Mouse (Mus musculus): ENCODE results near the gene Pla2g4e. TPM values are rescaled to one million over a fixed set of nuclear protein-coding genes. Genes with fewer than 3 reads are reported as not detected.

Pla2g4e gene
- polyA plus RNA-seq, 1 experiment: 0.03 TPM

DNA sequence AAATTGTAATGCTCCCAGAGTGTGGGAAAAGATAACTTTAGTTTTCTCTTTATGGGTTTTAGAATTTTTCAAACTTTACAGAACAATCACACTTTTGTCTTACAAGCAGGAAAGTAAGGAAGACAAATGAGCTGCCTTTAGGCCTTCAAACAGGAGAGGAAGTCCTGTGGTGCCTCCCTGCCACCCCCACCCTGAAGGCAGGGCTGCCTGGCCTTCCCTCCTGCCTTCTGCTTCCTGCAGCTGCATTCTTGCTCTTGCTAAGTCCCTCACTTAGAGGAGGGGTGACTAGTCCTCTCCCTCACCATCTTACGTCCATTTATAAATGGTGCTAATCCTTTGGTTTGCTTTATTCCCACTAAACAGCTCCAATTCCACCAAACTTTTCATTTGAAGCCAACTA, 86.3 kb downstream of the Pla2g4e start:
- no peak overlapping the region for H3K27ac ChIP-seq (ENCODE audit: insufficient read depth, low read depth, low read length)
- no peaks in the 10 kb centered on the region for H3K27me3 ChIP-seq (ENCODE audit: control insufficient read depth, insufficient read depth, low read length)
- no peaks in the 10 kb centered on the region for H3K4me1 ChIP-seq (ENCODE audit: control insufficient read depth, insufficient read depth, insufficient read length, low read length)
- no peak overlapping the region for H3K4me3 ChIP-seq (ENCODE audit: low read depth, low read length)
- H3K36me3 ChIP-seq (ENCODE audit: control insufficient read depth, insufficient read depth, low read length): no peaks in the 10 kb centered on the region
- WGBS: 72% methylated on average over 1 of the region's 1 CpGs
- TF ChIP-seq CTCF (IDR thresholded peaks at IDR 0.05; ENCODE audit: extremely low read depth, insufficient read length, insufficient replicate concordance, low read depth, low read length) (no peak), POLR2A (IDR thresholded peaks at IDR 0.05; ENCODE audit: low read depth, low read length) (no peak)

- no peaks in the 10 kb centered on the region for H3K27me3 ChIP-seq (ENCODE audit: control insufficient read depth, insufficient read depth, low read length)
- H3K36me3 ChIP-seq (ENCODE audit: control insufficient read depth, insufficient read depth, low read length): no peaks in the 10 kb centered on the region
- H3K27ac ChIP-seq (ENCODE audit: insufficient read depth, low read depth, low read length): no peak overlapping the region
- H3K4me3 ChIP-seq (ENCODE audit: low read depth, low read length): no peak overlapping the region
- TF ChIP-seq CTCF (IDR thresholded peaks at IDR 0.05; ENCODE audit: extremely low read depth, insufficient read length, insufficient replicate concordance, low read depth, low read length): peak; percentile 29; the same call in 1 of the 2 replicates
- TF ChIP-seq POLR2A (IDR thresholded peaks at IDR 0.05; ENCODE audit: low read depth, low read length): no peak
- WGBS: 48% methylated on average over 5 of the region's 5 CpGs
- H3K4me1 ChIP-seq (ENCODE audit: control insufficient read depth, insufficient read depth, insufficient read length, low read length): no peaks in the 10 kb centered on the region
These were observed 87.1 kb downstream of the Pla2g4e start for GRCm38 (mm10) chr2:120158016-120158415.

GRCm38 (mm10) chr2:120157606-120158005, 87.5 kb downstream of the Pla2g4e start:
- no peak overlapping the region for H3K4me3 ChIP-seq (ENCODE audit: low read depth, low read length)
- 69% methylated on average over 2 of the region's 2 CpGs for WGBS
- H3K4me1 ChIP-seq (ENCODE audit: control insufficient read depth, insufficient read depth, insufficient read length, low read length): no peaks in the 10 kb centered on the region
- no peak overlapping the region for H3K27ac ChIP-seq (ENCODE audit: insufficient read depth, low read depth, low read length)
- no peak for TF ChIP-seq POLR2A (IDR thresholded peaks at IDR 0.05; ENCODE audit: low read depth, low read length)
- TF ChIP-seq CTCF (IDR thresholded peaks at IDR 0.05; ENCODE audit: extremely low read depth, insufficient read length, insufficient replicate concordance, low read depth, low read length): peak; percentile 21; the same call in 1 of the 2 replicates
- H3K27me3 ChIP-seq (ENCODE audit: control insufficient read depth, insufficient read depth, low read length): no peaks in the 10 kb centered on the region
- H3K36me3 ChIP-seq (ENCODE audit: control insufficient read depth, insufficient read depth, low read length): no peaks in the 10 kb centered on the region

GRCm38 (mm10) chr2:120154361-120154894, 90.7 kb downstream of the Pla2g4e start, which contains the start of gene Ehd4:
Ehd4 (minus strand) TSS chr2:120154606.
- Histone ChIP-seq H3K27ac (ENCODE audit: insufficient read depth, low read depth, low read length) (peak within 1 kb of the TSS; percentile 77), H3K27me3 (ENCODE audit: control insufficient read depth, insufficient read depth, low read length) (no peaks in the 10 kb centered on the region), H3K4me1 (ENCODE audit: control insufficient read depth, insufficient read depth, insufficient read length, low read length) (no peaks in the 10 kb centered on the region), H3K4me3 (ENCODE audit: low read depth, low read length) (peak within 1 kb of the TSS; percentile 84), H3K36me3 (ENCODE audit: control insufficient read depth, insufficient read depth, low read length) (no peaks in the 10 kb centered on the region)
- peak; percentile 58 for TF ChIP-seq POLR2A (IDR thresholded peaks at IDR 0.05; ENCODE audit: low read depth, low read length)
- no peak for TF ChIP-seq CTCF (IDR thresholded peaks at IDR 0.05; ENCODE audit: extremely low read depth, insufficient read length, insufficient replicate concordance, low read depth, low read length)
- WGBS: under 1% methylated on average over 53 of the region's 53 CpGs

- Histone ChIP-seq H3K4me3 (ENCODE audit: low read depth, low read length) (peak overlapping the region; percentile 84), H3K27ac (ENCODE audit: insufficient read depth, low read depth, low read length) (peak overlapping the region; percentile 77), H3K36me3 (ENCODE audit: control insufficient read depth, insufficient read depth, low read length) (no peaks in the 10 kb centered on the region), H3K27me3 (ENCODE audit: control insufficient read depth, insufficient read depth, low read length) (no peaks in the 10 kb centered on the region), H3K4me1 (ENCODE audit: control insufficient read depth, insufficient read depth, insufficient read length, low read length) (no peaks in the 10 kb centered on the region)
- under 1% methylated on average over 38 of the region's 38 CpGs for WGBS
- TF ChIP-seq CTCF (IDR thresholded peaks at IDR 0.05; ENCODE audit: extremely low read depth, insufficient read length, insufficient replicate concordance, low read depth, low read length): no peak
- TF ChIP-seq POLR2A (IDR thresholded peaks at IDR 0.05; ENCODE audit: low read depth, low read length): no peak
These were observed 91.4 kb downstream of the Pla2g4e start for GRCm38 (mm10) chr2:120153586-120154360.

GRCm38 (mm10) chr2:120150571-120150970, 94.6 kb downstream of the Pla2g4e start:
- TF ChIP-seq CTCF (IDR thresholded peaks at IDR 0.05; ENCODE audit: extremely low read depth, insufficient read length, insufficient replicate concordance, low read depth, low read length) (no peak), POLR2A (IDR thresholded peaks at IDR 0.05; ENCODE audit: low read depth, low read length) (no peak)
- H3K36me3 ChIP-seq (ENCODE audit: control insufficient read depth, insufficient read depth, low read length): peaks cover 4% of the 10 kb centered on the region; the same call in 1 of the 2 replicates
- no peak overlapping the region for H3K27ac ChIP-seq (ENCODE audit: insufficient read depth, low read depth, low read length)
- no peaks in the 10 kb centered on the region for H3K27me3 ChIP-seq (ENCODE audit: control insufficient read depth, insufficient read depth, low read length)
- WGBS: 71% methylated on average over 3 of the region's 3 CpGs
- H3K4me3 ChIP-seq (ENCODE audit: low read depth, low read length): no peak overlapping the region
- no peaks in the 10 kb centered on the region for H3K4me1 ChIP-seq (ENCODE audit: control insufficient read depth, insufficient read depth, insufficient read length, low read length)

DNA sequence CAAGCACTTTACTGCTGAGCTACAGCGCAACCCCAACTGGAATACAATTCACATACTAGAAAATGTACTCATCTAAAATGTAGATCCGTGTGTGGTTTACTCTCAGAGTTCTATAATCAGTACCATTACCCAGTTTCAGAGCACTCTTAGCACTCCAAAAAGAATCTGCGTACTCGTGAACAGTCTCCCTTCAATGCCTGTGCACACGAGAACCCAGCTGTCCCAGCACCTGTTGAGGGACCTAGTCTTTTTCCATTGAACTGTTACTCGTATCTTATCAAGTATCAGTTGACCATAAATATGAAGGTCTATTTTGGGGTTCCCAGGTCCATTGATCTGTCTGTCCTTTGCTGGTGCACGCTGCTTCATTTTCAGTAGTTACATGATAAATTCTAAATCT, 95.5 kb downstream of the Pla2g4e start:
- WGBS: 85% methylated on average over 7 of the region's 7 CpGs
- no peaks in the 10 kb centered on the region for H3K27me3 ChIP-seq (ENCODE audit: control insufficient read depth, insufficient read depth, low read length)
- H3K4me1 ChIP-seq (ENCODE audit: control insufficient read depth, insufficient read depth, insufficient read length, low read length): no peaks in the 10 kb centered on the region
- no peak overlapping the region for H3K27ac ChIP-seq (ENCODE audit: insufficient read depth, low read depth, low read length)
- peaks cover 4% of the 10 kb centered on the region; the same call in 1 of the 2 replicates for H3K36me3 ChIP-seq (ENCODE audit: control insufficient read depth, insufficient read depth, low read length)
- no peak overlapping the region for H3K4me3 ChIP-seq (ENCODE audit: low read depth, low read length)
- no peak for TF ChIP-seq POLR2A (IDR thresholded peaks at IDR 0.05; ENCODE audit: low read depth, low read length)
- TF ChIP-seq CTCF (IDR thresholded peaks at IDR 0.05; ENCODE audit: extremely low read depth, insufficient read length, insufficient replicate concordance, low read depth, low read length): no peak
